Mouse (Mus musculus): ENCODE measurements around the gene Rapgefl1.

The Rapgefl1 gene

DNA sequence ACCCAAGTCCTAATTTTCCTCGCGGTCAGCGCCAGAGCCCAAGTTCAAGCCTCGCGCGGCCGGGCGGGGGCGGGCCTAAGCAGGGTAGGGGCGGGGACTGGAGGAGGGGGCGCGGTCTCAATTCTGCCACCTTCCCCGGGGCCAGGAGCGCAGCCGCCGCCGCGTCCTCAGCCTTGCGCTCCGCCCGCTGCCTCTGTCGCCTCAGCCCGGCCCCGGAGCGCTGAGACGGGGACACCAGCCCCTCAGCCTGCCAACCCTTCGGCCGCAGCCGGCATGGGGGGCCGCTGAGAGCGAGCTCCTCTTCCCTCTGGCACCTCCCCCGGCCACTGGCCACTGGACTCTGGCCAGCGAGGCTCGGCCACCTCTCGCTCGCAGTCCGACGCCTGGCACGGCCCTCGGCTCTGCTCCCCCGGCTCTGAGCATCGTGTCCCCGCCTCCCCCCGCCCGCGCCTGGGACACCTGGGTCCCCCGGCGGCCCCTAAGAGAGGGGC is at the start of gene Rapgefl1:
TSS of gene Rapgefl1 (plus strand) at position 135 of the 491 bp plus-strand sequence.
- DNase-seq, result peak; percentile 93

DNA sequence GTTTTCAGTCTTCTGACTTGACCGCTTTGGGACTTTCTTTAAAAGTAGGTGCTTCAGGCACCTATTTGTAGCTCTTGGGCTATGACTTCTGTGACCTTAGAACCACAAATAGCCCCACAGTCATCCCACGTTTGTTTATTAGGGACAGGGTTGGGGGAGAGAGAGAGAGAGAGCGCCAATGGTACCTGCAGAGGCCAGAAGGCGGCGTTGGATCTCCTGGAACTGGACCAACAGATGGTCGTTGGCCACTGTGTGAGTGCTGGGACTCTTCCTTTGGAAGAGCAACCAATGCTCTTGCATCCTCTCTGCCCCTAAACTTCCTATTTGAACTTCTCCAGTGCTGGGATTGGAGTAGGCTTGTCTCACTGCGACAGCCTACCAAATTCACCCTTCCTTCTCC is 49.4 kb upstream of the Rapgefl1 start:
- DNase-seq, result no peak

- DNase-seq, result peak; percentile 35
Observed at GRCm38 (mm10) chr11:98787691-98788090, 48.9 kb upstream of the Rapgefl1 start.

DNA sequence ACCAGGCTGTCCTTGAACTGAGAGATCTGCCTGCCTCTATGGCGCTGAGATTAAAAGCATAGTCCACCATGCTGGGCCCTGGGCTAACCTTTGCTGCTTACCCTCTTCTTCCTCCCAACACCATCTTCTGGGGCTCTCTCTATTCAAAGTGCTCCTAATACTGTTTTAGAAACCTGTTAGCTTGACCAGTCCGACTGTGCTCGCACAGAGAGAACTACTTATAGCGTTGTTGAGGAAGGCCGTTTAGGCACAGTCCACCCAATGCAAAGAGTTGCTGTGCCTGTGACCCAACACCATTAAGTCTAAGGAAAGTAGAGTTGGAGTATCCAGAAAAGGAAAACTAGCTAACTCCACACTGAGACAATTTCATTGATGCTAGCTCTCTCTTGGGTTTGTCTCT is 48.4 kb upstream of the Rapgefl1 start:
- DNase-seq, result no peak

DNA sequence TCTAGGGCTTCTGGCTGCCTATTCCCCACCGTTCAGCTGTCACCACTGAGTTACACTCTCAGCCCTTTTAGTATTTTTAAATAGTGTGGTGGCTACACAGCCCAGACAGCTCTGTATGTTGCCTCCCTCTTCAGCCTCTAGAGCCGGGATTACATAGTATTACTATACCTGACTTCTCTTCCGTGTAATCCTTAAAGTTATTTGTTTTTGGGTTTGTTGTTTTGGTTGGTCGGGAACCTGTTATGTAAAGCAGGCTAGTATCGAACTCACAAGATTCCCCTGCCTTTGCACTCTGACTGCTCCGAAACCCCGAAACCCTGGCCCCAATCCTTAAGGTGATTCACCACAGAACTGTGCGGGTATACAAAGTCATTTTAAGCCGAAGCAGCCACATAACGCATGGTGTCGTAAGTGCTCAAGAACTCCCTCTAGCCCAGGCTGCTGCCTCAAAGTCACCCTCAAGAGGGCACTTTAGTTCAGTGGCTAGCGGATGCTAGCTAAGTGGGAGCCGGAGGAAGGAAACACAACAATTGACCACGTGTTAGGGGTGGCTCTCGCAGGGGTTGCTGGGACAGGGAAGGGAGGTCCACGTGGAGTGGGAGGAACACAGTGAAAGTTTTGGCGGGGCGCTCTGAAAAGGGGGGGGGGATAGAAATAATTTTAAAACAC is 47.9 kb upstream of the Rapgefl1 start:
- peak; percentile 94 for DNase-seq

GRCm38 (mm10) chr11:98789219-98789807 is 47.3 kb upstream of the Rapgefl1 start:
- no peak for DNase-seq

GRCm38 (mm10) chr11:98789824-98790223 is 46.8 kb upstream of the Rapgefl1 start:
- no peak for DNase-seq

- no peak for DNase-seq
Observed at GRCm38 (mm10) chr11:98790631-98791205, 45.9 kb upstream of the Rapgefl1 start.

DNA sequence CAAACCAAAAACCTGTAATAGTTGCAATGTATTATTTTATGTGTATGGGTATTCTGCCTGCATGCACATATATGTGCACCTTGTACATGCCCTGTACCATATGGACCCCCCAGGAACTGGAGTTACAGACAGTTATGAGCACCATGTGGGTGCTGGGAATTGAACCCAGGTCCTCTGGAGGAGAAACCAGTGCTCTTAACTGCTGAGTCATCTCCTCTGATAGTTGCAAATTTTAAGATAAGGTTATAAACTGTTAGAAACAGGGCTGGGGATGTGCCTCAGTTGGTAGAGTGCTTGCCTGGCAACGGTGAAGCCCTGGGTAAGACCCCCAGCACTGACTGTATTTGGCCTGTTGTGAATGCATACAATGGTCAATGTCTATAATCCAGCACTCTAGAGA is 45.1 kb upstream of the Rapgefl1 start:
- no peak for DNase-seq

DNA sequence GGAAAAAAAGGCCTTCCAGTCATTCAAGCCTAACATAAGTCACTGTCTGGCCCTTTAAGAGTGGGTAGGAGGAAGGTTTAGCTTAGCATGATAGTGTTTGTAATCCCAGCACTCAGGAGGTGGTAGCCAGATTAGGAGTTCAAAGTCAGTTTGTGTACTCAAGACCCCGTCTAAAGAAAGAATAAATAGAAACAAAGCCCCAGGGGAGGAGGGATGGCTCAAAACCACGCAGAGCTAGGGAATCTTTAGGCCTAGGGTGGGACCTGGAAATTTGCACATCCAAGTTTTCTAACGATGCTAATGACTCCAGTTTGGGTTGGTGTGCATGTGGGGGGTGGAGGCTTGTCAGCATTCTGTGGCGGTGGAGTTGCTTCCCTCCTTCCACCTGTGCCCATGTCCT is 44.5 kb upstream of the Rapgefl1 start:
- DNase-seq, result no peak

DNA sequence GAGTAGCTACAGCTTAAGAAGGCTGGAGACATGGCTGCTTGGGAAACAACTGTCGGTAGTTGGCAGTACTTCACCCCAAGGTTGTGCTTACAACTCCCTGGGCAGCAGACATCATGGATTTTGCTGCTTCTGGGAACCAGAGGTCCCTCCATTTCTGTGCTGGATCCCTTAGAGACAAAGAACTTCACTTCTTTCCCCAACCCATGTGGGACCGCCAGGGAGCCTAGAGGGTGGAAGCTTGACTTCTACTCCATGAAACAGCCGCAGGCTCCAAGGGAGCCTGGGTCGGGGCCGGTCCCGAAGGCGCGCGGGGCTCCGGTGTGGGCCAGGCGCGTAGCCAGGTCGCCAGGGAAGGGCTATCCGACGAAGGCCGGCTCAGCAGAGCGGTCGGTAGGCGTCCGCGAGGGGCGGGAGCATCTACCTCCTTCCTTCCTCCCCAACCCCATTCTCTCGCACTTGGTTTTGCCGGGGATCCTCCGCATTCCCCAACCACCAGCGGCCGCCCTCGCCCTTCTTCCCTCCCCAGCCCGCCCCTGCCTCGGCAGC is 42.0 kb upstream of the Rapgefl1 start:
- DNase-seq, result peak; percentile 75

DNA sequence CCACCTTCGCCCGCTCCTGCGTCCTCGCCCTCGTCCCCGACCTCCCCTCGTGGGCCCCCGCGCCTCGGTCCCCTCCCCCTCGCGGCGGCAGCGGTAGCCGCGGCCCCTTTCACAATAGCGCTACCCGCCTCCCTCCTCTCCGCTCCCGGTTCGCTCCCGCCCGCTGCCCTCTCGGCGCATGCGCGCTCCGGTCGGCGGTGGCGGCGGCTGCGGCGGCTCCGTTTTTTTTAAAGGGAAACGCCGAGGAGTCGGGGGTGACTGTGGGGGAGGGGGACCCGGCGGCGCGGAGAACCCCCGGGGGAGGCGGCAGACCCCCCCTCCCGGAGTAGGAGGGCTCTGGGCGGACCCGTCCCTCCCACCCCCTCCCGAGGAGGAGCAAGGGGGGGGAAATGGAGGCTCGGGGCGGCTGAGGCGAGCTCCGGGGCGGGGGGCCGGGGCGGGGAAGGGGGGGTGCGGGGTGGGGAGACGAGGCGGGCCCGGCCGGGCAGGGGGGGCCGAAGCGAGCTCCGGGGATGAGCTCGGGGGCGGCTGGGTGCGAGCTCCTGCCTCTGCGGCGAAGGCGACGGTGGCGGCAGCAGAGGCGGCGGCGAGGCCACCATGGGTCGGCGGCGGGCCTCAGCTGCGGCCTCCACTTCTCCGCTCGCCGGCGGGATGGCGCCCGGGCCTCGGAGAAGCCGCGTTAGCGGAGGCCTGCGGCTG is 41.4 kb upstream of the Rapgefl1 start, which contains the start of gene Msl1:
TSS of gene Msl1 (plus strand) at position 502 of the 699 bp plus-strand sequence.
- DNase-seq, result peak; percentile 93

DNA sequence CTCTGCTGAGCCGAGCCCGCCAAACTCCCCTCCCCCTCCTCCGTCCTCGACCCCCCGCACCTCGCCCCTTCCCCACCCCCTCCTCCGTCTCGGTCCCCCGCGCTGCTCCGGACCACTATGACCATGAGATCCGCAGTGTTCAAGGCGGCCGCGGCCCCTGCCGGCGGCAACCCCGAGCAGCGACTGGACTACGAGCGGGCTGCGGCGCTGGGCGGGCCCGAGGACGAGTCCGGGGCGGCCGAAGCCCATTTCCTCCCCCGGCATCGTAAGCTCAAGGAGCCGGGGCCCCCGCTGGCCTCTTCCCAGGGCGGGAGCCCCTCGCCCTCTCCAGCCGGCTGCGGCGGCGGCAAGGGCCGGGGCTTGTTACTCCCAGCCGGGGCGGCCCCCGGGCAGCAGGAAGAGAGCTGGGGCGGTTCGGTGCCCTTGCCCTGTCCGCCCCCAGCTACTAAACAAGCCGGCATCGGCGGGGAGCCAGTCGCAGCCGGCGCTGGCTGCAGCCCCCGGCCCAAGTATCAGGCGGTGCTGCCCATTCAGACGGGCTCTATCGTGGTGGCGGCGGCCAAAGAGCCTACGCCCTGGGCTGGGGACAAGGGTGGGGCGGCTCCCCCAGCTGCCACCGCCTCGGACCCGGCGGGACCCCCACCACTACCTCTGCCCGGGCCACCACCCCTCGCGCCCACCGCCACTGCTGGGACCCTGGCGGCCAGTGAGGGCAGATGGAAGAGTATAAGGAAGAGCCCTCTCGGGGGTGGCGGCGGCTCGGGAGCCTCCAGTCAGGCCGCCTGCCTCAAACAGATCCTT is 40.7 kb upstream of the Rapgefl1 start:
- peak; percentile 75 for DNase-seq

DNA sequence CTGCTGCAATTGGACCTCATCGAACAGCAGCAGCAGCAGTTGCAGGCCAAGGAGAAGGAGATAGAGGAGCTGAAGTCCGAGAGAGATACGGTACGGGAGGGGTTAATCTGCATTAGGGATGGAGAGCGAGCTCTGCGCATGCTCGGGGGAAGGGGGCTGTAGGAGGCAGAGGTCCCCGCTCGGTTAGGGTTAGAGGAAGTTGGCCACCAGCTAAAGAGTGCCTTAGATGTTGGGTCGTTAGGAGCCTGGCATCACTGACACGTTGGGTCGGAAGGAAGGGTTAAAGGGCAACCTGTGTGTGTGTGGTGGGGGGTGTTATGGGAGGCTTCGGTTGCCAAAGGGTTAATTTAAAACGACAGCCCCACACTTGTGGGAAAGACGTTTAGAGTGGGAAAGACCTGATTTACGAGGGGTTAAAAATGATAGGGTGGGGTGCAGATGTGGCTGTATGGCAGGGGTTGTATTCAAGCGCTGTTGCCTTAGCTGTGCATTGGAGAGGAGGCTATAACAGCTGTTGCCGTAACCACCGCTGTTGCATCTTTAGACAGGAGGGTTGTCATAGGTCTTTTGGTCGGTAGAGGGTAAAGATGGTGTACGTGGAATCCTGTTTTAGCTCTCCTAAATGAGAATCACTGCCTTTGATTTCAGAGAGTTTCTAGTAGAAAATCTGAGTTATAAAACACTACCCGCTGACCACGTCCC is 39.9 kb upstream of the Rapgefl1 start:
- peak; percentile 89 for DNase-seq

DNA sequence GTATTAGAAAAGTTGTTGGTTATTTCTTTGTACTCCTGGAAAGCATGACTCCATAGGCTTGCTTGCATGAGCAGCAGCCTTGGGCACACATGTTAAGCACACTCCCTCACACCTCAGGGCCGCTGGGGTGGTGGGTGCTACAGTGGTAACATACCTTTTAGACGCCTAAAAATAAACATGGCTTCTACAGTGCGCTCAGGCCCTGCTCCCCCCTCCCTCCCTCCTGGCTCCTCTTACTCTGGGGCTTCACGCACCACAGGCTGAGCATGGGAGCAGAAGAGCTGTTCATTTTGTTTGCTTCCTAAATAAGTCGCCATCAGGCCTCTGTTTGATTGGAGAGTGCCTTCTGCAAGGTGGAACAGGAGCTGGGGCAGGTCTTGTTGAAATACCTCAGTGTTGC is 39.3 kb upstream of the Rapgefl1 start:
- no peak for DNase-seq

DNA sequence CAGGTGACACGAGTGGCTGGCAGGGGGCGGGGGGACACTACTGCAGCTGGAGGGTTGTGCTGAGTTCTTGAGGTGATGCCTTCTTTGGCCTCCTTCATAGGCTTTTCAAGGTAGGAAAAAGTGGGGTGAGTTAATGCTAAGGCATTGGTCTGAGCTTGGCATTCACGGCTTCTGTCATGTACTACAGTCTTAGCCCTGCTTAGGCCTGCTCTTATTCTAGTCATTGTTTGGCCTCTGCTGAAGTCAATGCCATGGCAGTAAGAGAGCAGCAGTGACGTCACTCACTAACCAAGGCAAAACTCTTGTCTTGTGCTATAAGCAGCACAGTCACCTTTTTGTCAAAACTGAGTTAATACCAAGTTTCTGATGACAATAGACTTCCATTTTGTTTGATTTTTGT is 38.7 kb upstream of the Rapgefl1 start:
- no peak for DNase-seq

DNA sequence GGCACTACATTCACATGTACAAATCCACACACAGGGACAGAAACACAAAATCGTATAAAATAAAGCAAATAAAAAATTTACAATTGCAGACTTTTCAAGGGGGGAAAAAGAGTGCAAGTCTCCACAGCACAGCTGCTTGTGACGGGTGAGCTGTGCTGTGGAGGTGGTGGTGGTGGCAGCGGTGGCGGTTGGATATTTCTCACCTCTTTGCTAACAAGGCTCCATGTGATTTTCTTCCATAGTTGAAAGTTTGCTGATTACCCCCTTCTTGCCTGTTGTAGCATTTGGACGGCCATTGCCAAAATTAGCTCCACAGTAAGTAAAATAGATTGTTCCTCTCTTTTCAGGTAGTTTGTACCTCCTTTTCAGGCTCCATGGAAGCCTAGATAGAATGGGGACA is 32.0 kb upstream of the Rapgefl1 start, which contains the start of gene Casc3:
TSS of gene Casc3 (plus strand) at position 301 of the 400 bp plus-strand sequence.
- no peak for DNase-seq

DNA sequence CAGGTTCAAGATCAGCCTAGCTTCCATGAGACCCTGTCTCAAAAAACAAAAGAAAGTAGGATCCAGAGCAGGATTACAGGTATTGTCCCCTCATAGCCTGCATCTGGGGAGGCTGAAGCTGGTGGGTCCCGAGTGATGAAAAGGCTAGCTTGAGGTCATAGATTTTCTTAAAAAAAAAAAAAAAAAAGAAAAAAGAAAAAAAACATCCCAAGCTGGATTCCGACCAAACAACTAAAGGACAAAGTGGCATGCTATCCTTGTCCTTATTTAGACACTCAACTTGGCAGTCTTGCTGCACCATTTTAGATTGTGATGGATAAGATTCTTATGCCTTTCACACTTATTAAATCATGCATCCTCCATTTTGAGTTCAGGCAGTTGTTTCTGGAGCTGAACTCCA is 28.2 kb upstream of the Rapgefl1 start:
- DNase-seq, result no peak

- DNase-seq, result peak; percentile 100
Observed at GRCm38 (mm10) chr11:98809457-98810290, 26.9 kb upstream of the Rapgefl1 start.

- no peak for DNase-seq
Observed at GRCm38 (mm10) chr11:98810686-98811085, 25.9 kb upstream of the Rapgefl1 start.
